Mouse (Mus musculus) bone marrow macrophage, adult 2 months (primary cell): ENCODE measurements around the gene Prr14.

Source experiments
- CTCF ChIP-seq: IDR thresholded peaks from 2 replicates; pipeline ENCODE4 v1.5.1; 2012; ENCODE audit warnings: low read depth, mild to moderate bottlenecking, low read length, moderate library complexity
- POLR2A ChIP-seq: IDR thresholded peaks from 2 replicates; pipeline ENCODE4 v1.6.1; 2012; ENCODE audit warnings: mild to moderate bottlenecking, low read depth, low read length, borderline replicate concordance

- TF ChIP-seq CTCF (no peak), POLR2A (no peak)
These were observed 10.8 kb downstream of the Prr14 start for GRCm38 (mm10) chr7:127470011-127470715.
